Mouse (Mus musculus): Measurements from ENCODE around the gene Clip4.
A peak's percentile ranks its signal among the peaks of the same experiment; 100 is the strongest.

Gene Clip4

DNA sequence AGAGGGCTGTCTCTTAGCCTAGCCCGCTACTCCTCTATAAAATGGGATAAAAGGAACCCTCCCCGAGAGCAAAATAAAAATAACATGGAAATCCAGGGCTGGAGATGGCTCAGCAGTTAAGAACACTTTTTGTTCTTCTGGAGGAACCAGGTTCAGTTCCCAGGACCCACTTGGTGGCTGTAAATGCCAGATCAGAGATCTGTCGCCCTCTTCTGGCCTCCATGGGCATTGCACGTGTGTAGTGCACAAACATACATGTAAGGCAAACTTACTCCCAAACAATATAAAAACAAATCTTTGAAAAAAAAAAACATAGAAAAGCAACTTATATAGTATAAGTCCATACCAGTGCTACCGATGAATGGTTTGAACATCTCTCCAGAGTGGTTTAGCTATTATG lies 104.7 kb downstream of the Clip4 start:
- peak; percentile 31 for DNase-seq (ENCODE audit: low read depth, low spot score)

DNA sequence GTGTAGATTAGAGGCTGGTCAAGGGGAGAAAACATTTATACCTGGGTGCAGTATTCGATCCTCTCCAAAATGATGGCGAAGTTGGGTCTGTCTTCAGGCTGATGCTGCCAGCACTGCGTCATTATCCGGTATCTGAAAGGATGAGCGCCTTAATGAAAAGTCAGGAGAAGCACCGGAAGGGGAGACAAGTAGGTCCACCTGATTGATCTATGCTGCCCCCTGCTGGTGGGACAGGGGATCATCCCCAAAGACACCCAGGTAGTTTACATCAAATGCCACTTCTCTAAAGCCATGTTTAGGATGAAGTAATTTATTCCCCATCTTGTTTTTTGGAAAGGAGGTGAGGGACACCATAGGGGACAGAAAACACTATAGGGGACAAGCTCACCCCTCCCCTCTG lies 105.8 kb downstream of the Clip4 start:
- peak; percentile 31 for DNase-seq (ENCODE audit: low read depth, low spot score)

DNA sequence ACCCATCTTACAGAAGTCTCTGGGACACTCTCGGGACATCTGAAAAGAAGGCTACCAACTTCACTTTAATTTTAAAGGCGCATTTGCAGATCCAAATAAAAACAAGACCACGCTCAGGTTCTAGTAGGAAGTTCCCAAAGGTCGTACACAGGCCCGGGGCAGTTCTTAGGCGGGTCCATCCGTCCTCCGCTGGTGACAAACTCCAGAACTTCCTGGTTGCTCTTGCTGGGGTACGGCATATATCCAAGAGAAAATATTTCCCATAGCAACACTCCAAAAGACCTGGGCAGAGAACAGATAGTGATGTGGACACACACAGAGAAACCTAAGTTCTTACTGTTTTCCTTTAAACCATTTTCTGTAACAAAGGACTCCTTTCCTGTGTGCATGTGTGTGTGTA lies 106.5 kb downstream of the Clip4 start:
- no peak for DNase-seq (ENCODE audit: low read depth, low spot score)

DNA sequence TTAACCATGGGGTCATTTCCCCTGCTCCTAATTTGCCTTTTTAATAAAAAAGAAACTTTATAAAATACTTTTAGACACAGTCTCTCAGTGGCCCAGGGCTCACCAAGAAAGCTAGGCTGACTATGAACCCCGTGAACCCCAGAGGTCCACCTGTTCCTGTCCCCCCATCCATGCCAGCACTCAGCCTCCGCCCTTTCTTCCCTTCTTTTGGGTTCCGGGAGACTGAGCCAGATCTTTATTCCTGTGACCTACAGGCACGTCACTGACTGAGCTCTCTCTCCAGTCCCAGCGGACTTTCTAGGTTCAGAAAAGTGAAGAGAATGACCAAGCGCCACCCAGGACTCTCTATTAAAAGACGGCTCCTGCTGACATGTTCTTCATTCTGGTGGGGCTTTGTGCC lies 107.2 kb downstream of the Clip4 start:
- DNase-seq (ENCODE audit: low read depth, low spot score) = no peak

DNA sequence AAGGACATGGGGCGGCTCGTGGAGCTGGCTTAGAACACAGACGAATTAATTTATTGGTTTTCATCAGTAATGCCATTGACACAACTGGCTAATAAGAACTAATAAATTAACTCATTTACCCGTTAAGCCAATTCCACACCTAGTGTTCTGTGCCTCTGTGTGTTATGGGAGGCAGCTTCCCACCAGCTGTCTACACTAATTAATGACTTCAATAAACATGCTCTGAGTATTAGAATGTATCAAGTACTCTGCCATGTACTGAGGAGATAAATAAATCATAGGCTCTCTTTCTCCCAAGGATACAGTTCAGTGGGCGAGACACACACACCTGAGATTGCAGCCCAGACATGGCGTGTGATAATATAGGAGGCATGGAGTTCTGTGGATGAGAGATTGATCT lies 113.1 kb downstream of the Clip4 start:
- DNase-seq (ENCODE audit: low read depth, low spot score) = no peak

DNA sequence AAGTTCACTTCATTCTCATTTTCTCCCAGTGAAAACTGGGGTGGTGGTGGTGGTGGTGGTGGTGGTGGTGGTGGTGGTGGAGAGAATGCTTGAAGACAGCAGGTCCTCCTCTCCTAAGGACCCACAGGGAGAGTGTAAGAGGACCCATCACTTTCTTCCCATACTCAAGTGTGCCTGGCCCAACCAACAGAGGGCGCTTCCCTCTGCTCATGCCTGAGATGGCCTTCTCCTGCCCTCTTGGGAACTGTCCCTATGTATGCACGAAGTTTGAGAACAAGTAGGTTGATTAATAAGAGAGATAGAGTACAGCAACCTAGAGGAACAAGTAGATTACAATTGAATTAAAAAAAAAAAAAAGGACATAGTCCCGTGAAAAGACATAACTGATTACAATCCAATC lies 140.8 kb downstream of the Clip4 start:
- DNase-seq (ENCODE audit: low read depth, low spot score) = no peak

DNA sequence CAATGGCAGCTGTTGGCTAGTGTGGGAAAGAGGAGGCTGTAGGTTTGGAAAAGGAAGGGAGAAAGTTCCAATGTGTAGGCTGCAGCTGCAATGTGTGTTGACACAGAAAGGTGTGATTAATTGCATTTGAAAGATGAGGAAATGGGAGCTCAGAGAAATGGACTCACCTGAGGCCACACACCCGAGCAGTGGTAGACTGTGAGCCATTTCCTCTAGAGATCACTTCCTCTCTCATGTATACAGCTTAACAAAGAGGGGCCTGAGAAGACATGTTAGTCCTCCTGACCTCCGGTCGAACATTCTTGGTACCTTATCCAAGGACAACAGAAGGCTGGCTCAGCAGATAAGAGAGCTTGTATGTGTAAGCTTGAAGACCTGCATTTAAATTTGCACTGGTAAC lies 144.9 kb downstream of the Clip4 start:
- no peak for DNase-seq (ENCODE audit: low read depth, low spot score)
